Mouse (Mus musculus) cerebellum, postnatal 4 days (tissue): ENCODE results near the gene Hoxa5.

Source experiments
- DNase-seq, 2 experiments: peaks; one replicate each; pipeline ENCODE4 v3.0.0; 2022; ENCODE audit warnings: low spot score in 2 of 2, mixed read lengths in 1 of 2

The Hoxa5 gene

DNA sequence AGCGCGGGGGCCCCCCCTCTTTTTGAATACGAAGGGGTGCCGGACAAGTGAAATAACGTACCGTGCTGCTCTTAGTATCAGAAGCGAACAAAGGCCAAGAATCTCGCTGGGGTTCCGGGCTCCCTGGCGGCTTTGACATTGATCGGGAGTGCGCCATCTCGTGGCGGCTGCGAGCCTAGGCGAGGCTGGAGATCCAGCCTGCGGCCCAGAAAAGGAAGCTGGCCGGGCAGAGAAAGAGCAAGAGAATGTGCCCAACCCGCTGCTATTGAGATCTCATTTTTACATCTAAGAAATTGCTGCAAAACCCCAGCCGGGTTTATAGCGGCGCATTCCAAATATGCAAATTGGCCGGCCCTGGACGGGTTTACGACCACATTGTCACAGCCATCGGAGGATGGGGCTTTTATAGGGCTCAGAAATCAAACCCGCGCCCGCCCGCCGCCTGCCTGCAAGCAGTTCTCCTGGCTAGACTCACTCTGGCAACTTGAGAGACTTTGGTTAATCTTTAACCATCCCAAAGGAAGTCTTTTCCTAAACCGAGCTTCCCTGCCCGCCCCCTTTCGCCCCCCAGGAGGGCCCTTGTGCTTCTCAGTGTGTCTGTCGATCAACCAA lies 36.1 kb upstream of the Hoxa5 start, which contains the start of gene Hoxa10:
Gene Hoxa10, minus strand, starts transcription at position 466 of the 612 bp plus-strand sequence.
- DNase-seq = peak in 1 of 2 experiments; percentile 68

DNA sequence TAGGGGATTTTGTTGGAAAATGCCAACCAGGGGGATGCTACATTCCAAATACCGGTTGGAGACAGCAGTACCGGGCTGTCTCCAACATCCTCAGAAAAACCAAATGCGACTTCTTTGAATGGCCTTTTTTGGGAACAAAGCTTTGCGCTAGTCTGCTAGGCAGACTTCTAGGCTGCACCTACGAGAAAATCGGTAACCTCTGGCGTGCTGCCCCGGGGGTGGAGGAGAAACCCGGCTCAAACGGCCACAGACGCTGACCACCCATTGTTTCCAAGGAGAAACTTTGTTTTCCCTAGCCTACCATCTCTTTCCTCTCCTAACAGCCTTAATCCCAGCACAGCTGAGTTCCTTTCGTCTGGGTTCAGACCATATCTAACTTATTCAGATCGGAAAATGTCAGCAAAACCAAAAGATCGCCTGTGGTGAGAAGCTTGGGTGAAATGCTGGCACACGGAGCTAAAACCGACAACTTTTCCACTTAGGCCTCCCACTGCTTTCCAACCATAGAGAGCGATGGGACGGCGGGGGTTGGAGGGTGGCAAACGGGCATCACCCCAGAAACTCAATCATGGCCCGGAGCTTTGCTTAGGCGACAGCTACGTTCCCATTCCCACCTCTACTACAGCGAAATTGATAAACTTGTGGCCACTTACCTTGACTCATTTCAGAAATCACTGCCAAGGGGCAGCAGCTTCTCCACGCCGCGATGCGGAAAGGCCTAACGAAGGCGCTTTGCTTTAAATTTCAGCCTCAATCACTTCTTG lies 35.4 kb upstream of the Hoxa5 start:
- DNase-seq = no peak

DNA sequence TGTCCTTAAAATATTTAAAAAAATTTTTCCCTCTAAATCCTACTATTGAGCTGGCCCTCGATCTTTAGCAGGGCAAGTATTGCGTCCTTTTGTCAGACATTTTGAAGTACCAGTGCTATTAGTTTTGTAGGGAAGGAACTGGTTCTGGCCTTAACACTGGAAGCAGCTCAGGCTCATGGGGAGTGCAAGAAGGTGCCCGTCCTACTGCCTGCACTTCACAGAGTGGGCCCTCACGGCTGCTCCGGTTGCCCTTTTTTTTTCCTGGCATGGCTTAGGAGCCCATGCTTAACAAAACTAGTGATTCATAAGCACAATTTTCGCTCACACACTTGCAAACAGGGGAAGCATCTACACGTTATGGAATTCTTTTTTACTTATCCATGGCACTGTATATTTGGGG lies 34.6 kb upstream of the Hoxa5 start:
- no peak for DNase-seq

DNA sequence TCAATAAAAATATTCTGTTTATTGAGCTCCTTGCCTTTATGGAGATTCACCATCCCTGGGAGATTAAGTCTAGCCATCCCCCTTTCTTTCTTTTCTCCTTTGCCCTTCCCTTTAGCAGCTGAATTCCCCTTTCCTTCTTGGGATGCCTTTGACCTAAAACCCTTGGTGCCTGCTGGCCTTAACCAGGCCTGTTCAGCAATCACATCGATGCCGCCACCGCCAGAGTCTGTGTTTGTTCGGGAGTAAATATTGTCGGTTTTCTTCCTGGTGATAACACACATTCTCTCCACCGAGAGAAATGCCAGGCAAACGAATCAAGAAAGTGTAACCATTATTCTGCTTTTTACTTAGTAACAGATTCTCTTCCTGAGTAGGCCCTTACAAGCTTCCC lies 33.8 kb upstream of the Hoxa5 start:
- DNase-seq = no peak

DNA sequence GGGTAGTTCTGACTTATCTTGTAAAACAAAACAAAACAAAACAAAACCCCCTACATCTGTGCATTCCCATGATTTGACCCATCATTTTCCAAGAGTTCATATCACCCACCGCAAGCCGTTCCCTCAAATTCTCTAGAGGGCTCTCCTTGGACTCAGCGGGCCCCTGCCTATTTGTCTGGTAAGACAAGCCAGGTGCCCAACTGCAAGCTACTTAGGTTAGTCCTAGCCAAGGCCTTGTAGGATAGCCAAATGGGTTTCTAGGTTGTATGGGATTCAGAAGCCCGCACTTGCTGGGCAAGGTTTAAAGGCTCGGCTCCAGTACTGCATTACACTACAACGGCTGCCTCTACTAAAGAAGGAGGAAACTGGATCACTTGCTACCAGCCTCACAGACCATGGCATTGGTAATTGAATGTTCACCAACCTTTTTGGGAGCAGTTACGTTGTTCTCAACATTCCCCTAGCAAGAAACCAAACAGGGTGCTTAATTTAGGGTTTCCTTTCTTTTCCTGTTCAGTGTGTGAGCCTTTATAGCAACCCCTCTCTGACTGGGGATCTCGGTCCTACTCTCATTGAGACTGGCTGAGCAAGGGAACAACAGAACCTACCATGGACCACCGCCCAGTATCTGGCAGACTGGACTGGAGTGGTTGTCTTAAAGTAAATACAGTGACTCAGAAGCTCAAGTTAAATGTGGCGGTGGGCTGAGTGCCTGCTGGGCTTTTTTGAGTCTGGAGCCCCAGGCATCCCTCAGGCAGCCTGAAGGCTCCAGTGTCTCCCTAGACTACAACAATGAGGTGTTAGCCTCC lies 33.2 kb upstream of the Hoxa5 start:
- DNase-seq = no peak

DNA sequence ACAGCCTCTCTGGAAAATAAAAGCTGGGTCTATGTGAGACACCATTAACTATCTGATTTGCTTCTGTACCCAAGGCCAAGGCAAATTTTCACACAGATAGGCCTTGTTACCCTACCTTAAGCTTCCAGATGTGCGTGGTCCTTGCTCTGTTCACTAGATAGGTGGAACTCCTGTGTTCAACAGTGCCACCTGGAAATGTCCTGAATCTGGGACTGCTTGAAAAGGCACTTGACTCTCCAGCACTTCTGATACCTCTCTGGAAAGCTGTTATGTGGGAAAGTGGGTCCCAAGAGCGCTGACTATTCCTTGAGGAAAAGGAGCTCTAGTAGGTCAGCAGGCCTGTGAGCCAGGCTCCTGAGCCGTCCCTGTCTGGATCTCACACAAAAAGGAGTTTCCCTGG lies 32.4 kb upstream of the Hoxa5 start:
- no peak for DNase-seq

DNA sequence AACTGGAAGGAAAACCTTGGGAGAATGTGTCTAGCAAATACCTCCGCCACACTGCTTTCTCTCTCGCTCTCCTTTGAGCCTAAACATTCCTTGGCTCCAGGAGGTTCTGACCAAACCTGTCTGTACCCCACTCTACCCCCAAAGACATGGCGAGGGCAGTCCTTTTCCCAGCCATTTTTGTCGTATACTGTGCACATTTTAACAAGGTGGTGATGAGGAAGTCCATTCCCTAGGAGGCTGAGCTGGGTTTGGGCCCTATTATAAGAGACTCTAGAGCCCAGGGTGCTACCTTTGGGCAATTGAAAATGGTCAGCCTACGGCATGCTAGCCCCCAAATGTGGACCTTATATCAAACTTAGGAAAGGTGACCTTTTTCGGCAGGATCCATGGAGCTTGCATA lies 31.5 kb upstream of the Hoxa5 start:
- DNase-seq = no peak

DNA sequence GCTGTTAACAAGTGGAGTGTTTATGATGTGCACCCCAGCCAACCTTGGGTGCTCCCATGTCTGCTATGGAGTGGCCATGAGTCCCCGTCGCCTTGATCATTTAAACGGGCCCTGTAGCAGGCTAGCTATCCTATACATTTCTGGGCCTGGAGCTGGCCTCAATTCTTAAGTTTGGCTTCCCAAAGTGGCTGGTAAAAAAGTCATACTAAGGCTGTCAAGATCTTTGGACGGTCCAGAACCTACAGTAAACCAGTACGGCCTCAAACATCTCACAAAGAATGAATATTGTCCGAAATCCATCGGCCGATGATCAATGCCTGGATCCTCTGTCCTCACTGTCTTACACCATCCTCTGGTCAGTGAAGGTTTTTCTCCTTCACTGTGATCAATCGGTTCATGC lies 30.9 kb upstream of the Hoxa5 start:
- DNase-seq = no peak

DNA sequence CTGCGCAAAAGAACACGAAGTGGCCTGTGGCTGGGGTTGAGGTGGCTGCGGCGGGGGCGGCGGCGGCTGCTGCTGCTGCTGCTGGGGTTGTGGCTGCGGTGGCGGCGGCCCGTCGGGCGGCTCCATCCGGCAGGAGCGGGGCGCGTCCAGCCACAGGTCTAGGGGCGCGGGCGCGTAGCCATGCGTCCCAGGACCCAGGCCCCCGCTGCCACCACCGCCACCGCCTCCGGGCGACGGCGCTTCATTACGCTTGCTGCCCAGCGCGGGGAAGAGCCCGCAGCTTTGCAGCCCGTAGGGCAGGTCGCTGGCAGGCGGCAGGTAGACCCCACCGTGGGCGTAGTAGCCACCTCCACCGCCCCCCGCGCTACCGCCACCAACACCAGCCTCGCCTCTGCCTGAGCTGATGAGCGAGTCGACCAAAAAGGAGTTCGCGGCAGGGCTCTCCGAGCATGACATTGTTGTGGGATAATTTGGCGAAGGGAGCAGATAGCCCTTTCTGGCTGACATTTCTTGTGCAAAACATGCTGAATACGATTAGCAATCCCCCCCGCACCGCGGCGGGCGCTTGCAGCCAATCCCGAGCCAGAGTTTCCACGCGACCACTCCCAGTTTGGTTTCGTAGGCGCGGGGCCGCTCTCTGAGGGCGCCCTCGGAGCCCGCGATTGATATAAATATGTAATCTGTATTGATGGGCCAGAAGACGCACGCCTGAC lies 30.2 kb upstream of the Hoxa5 start:
- no peak for DNase-seq

DNA sequence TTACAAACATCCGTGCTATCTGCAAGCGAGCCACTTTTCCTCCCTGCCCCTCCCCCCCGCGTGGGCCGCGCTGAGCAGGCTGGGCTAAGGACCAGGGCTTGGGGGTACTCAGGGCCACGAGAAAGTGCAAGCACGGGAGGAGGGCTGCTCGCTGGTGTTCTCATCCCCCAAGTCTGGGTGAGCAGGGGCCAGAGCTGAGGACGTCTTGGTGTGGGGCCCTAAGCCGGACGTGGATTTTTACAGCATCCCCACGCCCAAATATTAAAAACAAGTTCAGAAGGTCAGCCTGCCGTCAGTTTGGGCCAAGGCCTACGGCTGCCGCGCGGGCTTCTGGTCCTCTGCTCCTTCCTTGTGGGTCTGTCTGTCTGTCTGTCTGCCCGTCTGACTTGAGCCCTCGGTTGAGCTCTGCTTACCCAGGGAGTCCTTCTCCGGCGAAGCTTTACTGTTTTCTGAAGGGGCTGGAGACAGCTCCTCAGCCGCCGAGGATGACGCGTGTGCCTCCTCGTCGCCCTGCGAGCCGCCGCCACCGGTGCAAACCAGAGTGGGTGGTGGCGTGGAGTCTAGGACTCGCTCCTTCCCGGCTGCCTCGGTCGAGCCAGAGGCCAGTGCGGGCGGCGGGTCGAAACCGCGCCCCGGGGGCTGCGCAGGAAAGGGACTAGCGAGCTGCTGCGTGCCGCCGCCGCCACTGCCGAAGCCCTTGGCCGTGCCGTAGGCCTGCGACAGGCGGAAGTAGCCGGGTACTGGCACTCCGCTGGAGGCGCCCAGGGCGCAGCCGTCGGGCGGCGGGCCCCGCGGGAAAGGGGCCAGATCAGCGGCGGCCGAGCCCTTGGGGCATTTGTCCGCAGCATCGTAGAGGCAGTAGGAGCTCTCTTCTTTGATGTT lies 29.4 kb upstream of the Hoxa5 start:
- no peak for DNase-seq

DNA sequence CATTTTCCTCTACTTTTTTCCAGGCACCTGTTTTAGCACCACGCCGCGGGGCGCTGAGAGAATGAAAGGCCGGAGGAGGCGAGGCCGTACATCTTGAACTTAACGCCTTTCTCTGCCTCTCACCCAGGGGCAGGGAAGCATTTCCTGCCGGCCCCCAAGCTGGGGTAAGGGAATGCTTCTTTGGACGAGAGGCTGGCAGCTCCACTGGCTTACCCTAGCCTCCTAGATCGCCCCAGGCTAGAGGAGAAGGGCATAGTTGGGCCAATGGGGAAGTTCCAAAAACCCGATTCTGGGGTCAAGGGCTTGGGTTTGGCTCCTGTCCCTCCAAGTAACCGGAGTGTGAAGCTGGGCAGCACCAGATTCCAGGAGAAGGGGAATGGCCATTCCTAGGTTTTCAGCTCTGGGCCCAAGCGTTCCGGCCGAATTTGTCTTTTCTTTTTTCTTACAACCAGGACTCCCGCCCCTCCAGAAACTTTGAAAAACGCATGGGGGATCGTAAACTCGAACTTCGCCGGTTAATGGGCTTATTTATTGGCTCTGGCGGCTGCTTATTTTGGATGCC lies 28.7 kb upstream of the Hoxa5 start:
- DNase-seq = no peak

DNA sequence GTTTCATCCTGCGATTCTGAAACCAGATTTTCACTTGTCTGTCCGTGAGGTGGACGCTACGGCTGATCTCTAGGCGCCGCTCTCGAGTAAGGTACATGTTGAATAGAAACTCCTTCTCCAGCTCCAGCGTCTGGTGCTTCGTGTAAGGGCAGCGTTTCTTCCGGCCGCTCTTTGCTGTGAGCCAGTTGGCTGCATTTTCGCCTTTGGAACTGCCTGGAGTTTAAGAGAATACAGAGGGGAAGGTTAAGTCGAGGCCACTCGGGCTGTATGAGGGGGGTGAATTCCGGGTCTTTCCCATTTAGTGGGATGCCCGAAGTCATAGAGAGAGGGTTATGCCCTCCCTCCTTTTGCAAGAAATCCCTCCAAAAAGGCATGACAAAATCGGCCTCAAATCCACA lies 28.2 kb upstream of the Hoxa5 start:
- no peak for DNase-seq

DNA sequence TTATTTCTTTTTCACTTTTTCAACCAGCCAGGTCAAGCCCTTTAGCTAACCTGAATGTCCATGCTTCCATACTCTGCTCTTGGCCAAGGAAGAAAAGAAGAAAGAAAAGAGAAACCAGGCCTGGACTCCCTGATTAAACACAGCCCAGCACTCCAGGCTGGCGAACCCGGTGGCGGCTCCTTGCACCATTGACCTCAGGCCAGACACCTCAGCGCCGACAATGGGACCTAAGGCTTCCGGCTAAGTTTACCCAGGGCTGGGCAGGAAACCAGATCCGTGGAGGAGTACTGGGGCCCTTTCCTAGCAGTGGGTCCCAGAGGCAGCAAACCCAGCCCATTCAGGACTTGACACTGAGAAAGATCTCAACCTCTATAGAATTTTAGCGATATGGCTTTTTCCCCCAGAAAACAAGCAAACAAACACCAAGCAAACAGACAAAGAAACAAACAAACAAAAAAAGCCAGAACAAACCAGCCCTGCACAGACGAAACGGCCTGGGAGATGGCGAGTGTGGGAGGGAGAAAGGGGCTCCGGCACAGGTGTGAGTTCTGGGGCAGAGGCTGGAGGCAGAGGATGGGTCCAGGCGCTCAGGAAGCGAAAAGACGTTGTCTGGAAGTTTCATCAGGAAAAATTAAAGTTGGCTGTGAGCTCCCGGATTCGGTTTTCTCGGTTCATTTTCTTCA lies 27.6 kb upstream of the Hoxa5 start:
- DNase-seq = no peak

DNA sequence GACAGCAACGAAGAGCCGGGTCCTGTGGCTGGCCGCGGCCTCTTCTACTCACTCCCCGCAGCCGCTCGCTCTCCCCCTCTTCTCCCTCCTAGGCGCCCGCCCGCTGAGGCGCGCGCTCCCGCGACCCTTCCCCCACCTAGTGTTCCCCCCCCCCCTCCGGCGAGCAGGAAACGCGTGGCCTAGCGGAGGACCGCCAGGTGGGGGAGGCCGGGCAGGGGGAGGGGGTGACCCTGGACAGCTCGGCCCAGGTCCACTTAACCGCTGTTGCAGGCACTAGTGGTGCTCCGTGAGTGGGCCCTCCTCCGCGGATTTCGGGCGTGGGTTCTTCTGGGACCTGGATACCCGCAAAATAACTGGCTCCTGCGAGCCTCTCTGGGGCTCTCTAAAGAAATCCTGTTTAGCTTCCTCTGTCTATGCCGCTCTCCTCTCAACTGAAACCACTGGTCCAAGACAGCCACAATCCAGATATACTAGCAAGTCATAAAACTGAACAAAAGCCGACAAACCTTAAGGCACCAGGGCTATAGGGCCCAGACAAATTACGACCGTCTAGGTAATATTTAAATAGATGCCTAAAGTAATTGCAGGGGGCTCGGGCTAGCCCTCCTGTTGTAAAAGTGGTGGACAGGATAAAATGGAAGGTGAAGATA lies 26.3 kb upstream of the Hoxa5 start, which contains the start of gene Hoxa9:
Gene Hoxa9, minus strand, starts transcription at position 574 of the 650 bp plus-strand sequence.
- no peak for DNase-seq

DNA sequence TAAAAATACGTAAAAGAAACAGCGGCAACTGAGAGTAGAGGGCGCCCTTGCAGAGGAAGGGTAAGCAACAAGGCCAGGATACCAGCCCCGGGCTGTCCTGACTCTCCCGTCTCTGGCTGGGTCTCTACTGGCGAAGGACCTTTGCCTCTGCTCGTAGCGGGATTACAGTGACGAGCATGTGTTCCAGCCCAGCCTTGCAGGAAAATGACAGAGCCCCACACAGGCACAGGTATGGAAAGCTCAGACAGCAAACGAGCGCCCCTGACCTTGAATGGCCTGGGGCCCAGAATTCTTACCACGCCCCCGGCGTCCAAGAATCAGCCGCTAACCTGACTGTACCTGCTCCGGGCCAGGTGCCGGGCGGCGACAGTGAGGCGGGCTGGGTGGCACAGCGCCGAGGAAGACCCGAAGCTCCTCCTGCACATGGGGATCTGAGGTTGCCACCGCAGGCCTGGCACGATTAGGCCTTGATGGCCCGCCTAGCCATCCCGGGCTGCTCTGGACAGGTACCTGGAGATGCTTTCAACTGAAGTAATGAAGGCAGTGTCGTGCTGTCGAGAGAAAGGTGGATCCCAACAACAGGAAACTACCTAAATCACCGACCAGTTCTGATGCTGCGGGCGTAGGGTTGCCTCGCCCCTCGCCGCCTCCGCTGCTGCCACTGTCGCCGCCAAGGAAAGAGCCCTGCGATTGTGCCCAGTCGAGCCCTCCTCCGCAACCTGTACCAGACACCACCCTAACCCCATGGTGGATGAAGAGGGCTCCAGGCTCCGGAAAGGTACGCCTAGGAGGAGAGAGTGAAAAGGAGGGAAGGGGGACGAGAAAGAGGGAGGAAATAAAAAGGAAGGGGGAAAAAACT lies 25.4 kb upstream of the Hoxa5 start:
- no peak for DNase-seq

DNA sequence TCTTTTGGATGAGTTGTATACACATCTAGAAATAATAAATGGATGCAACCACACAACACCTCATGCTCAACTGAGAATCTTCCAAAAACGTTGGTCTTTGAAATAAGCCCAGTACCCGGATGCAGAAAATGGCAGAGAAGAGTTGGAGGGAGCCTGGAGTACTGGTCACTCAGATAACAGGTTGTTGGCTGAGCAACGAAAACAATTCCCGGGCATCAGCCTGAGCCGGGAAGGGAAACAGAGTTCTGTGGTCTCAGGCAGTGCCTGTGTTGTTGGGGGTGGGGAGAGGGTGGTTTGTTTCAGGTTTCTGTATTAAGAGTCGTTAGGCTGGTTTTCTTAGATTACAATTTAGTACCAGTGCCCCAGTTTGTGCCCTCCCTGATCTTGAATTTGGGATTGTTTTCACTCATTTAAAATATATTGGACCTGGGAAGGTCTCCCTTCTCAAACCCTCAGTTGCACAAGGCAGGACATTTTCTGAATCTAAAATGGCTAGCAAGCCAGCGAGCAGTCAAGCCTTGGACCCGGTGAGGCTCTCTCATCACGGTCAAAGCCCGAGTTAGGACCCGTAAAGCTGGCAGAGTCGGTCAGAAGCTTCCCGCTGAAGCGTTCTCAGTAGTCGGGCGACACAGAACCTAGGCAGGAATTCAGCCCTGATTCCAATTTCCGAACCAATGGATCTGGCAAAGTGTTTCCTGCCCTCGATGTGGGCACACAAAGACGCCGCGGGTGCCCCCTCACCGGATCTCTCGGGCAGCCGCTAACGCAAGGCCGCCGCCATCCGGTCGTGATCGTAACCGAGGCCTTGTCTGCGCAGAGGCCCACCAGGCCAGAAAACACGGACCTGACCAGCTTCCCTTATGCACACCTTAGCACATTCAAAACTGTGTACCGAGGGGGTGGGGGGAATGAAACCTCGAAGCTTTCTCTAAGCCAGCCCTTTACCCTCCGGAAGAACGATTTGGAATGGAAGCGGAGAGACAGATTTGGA lies 24.4 kb upstream of the Hoxa5 start:
- DNase-seq = no peak

DNA sequence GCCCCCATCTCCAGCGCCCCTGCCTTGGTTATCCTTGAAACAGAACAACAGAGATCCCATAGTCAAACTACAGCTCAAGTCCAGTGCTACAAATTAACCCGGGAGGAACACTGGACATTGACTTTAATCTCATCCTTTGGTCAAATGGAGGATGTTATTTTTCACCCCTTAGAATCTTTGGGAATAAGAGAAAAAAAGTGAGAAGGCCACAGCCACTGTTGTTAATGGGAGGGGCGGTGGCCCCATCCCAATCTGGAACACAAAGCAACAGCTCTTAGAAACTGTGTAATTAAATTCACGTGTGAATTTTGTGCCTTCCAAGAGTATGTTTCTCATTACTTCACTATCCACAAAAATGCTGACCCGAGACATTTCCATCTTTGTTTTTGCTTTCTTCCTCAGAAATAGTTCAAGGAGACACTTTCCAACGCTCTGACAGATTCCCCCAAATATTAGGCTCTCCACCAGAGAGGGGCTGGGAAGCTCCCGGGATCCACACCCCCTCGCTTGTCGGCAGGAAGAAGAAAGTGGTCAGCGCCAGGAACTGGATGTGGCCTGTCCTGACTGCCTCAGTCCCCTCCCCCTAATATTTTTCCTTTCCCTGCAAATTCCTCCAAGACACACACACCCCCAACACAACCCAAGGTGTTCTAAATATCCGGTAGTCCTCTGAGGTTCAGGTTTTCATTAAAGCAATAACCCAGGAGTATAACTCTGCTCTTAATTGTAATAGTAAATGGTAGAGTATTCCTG lies 23.3 kb upstream of the Hoxa5 start:
- no peak for DNase-seq
